Mouse (Mus musculus): ENCODE measurements around the gene Cep57l1. TPM values are rescaled to one million over a fixed set of nuclear protein-coding genes. Genes with fewer than 3 reads are reported as not detected.
A peak's percentile ranks its signal among the peaks of the same experiment; 100 is the strongest.

The Cep57l1 gene
- polyA plus RNA-seq, 1 experiment, result 42.6 TPM

DNA sequence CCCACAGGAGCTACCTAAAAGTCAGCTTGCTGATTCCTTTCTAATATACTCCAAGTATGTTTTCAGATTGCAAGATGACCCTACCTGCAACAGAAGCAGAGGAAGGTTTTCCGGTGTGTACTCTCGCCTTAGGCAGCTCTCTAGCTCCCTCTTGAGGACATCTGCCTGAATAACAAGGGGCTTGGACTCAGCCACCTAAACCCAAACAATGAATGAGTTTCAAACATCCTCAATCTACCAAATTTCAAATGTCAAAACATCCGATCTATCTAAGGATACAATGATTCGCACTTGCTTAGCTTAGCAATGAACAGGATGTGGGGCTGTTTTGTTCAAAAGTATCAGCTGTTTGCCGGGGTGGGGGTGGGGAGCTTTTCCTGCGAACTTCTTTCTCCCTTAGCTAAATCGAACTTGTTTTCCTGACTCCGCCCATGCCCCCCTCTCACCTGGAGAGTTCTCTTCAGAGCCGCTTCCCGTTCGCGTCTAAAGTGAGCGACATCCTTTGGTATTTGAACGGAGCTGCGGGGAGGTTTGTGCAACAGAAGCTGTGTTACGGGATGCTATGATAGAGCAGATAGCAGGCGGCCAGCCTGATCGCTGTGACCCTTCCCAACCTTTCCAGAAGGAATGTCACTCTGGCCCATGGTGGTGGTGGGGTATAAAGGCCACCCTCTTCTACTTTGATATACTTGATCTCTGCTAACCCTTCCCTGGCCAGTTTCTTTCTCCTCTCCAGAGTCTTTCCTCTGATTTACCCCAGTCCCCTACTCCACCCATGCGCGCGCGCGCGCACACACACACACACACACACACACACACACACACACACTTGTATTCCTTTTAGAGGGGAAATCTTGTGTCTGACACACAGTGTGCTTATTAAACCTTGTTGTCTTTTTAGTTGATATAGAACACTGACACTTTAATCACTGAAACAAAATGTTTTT is 119.5 kb downstream of the Cep57l1 start:
- Histone ChIP-seq H3K9me3 (replicated peaks; ENCODE audit: control insufficient read depth, insufficient read depth, low read length, poor library complexity, severe bottlenecking) (no peaks in the 10 kb centered on the region), H3K4me1 (ENCODE audit: control insufficient read depth, insufficient read depth, low read length) (no peaks in the 10 kb centered on the region), H3K4me3 (ENCODE audit: low read depth, low read length) (peak overlapping the region; percentile 64), H3K36me3 (ENCODE audit: control insufficient read depth, insufficient read depth, low read length, poor library complexity, severe bottlenecking) (no peaks in the 10 kb centered on the region), H3K27me3 (ENCODE audit: control insufficient read depth, insufficient read depth, low read length, poor library complexity, severe bottlenecking) (no peaks in the 10 kb centered on the region), H3K9ac (ENCODE audit: low read depth, poor library complexity, severe bottlenecking) (peak overlapping the region; percentile 66), H3K27ac (ENCODE audit: insufficient read depth, low read length) (no peak overlapping the region)
- TF ChIP-seq CTCF (IDR thresholded peaks at IDR 0.05; ENCODE audit: low read depth, low read length) (peak; percentile 65), POLR2A (IDR thresholded peaks at IDR 0.05; ENCODE audit: insufficient read depth, low read length) (no peak)

DNA sequence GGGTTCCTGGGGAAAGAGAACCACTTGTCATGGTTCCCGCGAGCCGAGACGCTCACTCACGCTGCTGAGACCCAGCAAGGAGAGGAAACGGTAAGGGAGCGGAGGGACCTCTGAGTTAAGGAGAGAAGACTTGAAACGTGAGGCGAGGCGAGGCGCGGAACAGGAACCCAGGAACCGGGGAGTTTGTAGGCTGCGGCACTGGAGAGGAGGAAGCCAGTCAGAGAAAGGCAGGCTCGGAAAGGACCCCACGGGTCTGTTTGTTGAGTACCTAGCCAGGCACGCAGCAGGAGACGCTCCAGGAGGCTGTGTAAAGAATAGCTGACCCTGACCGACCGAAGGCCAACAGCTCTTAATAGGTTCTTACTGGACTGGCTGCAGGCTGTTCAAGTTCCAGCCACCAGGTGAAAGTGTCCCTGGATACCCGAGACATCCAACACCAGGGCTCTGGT is 125.1 kb downstream of the Cep57l1 start:
- H3K36me3 ChIP-seq (ENCODE audit: control insufficient read depth, insufficient read depth, low read length, poor library complexity, severe bottlenecking), result no peaks in the 10 kb centered on the region
- 0 out of 2 replicates have a peak overlapping the region, but pooled peaks have one; percentile 5 for H3K4me3 ChIP-seq (ENCODE audit: low read depth, low read length)
- H3K27ac ChIP-seq (ENCODE audit: insufficient read depth, low read length), result no peak overlapping the region
- H3K9me3 ChIP-seq (replicated peaks; ENCODE audit: control insufficient read depth, insufficient read depth, low read length, poor library complexity, severe bottlenecking), result no peaks in the 10 kb centered on the region
- TF ChIP-seq EP300 (IDR thresholded peaks at IDR 0.05; ENCODE audit: insufficient read depth, low read depth, low read length) (no peak), POLR2A (IDR thresholded peaks at IDR 0.05; ENCODE audit: insufficient read depth, low read length) (no peak), CTCF (IDR thresholded peaks at IDR 0.05; ENCODE audit: low read depth, low read length) (no peak)
- H3K4me1 ChIP-seq (ENCODE audit: control insufficient read depth, insufficient read depth, low read length), result no peaks in the 10 kb centered on the region
- H3K9ac ChIP-seq (ENCODE audit: low read depth, poor library complexity, severe bottlenecking), result 0 out of 2 replicates have a peak overlapping the region, but pooled peaks have one; percentile 5
- no peaks in the 10 kb centered on the region for H3K27me3 ChIP-seq (ENCODE audit: control insufficient read depth, insufficient read depth, low read length, poor library complexity, severe bottlenecking)

DNA sequence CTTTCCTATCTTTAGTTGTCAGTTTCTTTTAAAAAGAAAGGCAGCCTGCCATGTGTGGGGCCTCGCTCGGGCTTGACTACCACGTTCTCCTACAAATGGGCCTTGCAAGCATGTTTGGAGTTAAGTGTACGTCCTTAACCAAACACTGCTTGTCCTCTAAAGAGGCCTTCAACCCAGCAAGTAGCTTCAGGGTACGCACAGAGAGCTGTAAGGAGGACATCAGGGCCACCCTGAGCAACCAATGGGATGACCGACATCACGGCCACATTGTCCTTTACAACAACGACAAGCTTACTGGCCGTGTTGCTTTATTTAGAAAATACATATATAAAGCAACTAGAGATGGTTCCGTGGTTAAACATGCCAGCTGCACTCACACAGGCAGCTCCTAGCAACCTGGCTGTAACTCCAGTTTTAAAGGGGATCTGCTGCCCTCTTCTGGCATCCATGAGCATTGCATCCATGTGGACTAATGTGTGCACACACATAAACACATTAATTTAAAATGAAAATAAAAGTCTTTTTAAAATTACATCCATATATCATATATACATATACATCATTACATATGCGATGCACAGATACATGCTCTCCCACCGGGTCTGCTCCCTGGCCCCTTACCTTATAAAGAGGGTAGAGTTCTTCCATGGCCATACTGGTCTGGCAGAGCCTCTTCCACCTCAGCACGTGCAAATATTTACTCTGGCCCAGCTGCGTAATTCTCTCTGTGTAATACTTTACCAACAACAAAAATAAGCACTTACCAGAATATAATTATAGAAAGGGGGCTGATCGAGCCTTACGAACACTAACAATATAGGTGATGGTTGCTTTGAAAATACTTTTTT is 126.9 kb downstream of the Cep57l1 start:
- Histone ChIP-seq H3K27ac (ENCODE audit: insufficient read depth, low read length) (no peak overlapping the region), H3K4me1 (ENCODE audit: control insufficient read depth, insufficient read depth, low read length) (no peaks in the 10 kb centered on the region), H3K27me3 (ENCODE audit: control insufficient read depth, insufficient read depth, low read length, poor library complexity, severe bottlenecking) (no peaks in the 10 kb centered on the region), H3K4me3 (ENCODE audit: low read depth, low read length) (no peak overlapping the region), H3K36me3 (ENCODE audit: control insufficient read depth, insufficient read depth, low read length, poor library complexity, severe bottlenecking) (no peaks in the 10 kb centered on the region), H3K9me3 (replicated peaks; ENCODE audit: control insufficient read depth, insufficient read depth, low read length, poor library complexity, severe bottlenecking) (no peaks in the 10 kb centered on the region), H3K9ac (ENCODE audit: low read depth, poor library complexity, severe bottlenecking) (no peak overlapping the region)
- peak; percentile 65 for TF ChIP-seq CTCF (IDR thresholded peaks at IDR 0.05; ENCODE audit: low read depth, low read length)
- TF ChIP-seq POLR2A (IDR thresholded peaks at IDR 0.05; ENCODE audit: insufficient read depth, low read length), result no peak
- no peak for TF ChIP-seq EP300 (IDR thresholded peaks at IDR 0.05; ENCODE audit: insufficient read depth, low read depth, low read length)

DNA sequence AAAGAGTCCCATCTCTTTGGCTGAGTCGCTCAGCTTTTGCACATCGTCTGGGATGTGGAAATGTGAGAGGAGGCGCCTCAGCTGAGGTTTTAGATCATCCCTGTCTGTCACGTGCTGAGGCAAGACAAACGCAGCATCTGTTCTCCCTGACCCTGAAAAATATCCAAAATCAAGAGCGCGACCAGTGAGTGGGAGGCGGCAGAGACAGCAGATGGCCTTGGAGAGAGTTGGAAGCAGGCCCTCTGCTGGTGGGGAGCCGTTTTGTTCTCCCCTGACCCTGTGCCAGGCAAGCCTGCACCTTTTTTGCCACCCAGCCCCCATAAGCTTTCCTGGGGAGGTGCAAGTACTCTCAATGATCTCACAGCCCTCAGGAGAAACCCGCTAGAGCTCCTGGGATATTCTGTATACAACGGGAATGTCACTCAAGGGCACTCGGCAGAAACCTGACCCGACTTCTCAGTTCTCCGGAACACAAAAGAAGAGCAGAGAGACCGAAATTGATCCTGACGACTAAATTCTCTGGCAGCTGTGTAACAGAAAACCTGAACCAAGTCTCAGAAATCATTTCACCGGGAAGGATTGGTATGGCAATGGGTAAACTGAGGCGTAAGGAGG is 130.8 kb downstream of the Cep57l1 start:
- H3K9me3 ChIP-seq (replicated peaks; ENCODE audit: control insufficient read depth, insufficient read depth, low read length, poor library complexity, severe bottlenecking), result no peaks in the 10 kb centered on the region
- no peak overlapping the region for H3K4me3 ChIP-seq (ENCODE audit: low read depth, low read length)
- H3K9ac ChIP-seq (ENCODE audit: low read depth, poor library complexity, severe bottlenecking), result no peak overlapping the region
- H3K4me1 ChIP-seq (ENCODE audit: control insufficient read depth, insufficient read depth, low read length), result no peaks in the 10 kb centered on the region
- no peak overlapping the region for H3K27ac ChIP-seq (ENCODE audit: insufficient read depth, low read length)
- H3K27me3 ChIP-seq (ENCODE audit: control insufficient read depth, insufficient read depth, low read length, poor library complexity, severe bottlenecking), result no peaks in the 10 kb centered on the region
- no peaks in the 10 kb centered on the region for H3K36me3 ChIP-seq (ENCODE audit: control insufficient read depth, insufficient read depth, low read length, poor library complexity, severe bottlenecking)
- TF ChIP-seq EP300 (IDR thresholded peaks at IDR 0.05; ENCODE audit: insufficient read depth, low read depth, low read length), result 0 out of 2 replicates have a peak, but pooled peaks have one; percentile 45
- peak; percentile 61 for TF ChIP-seq CTCF (IDR thresholded peaks at IDR 0.05; ENCODE audit: low read depth, low read length)
- TF ChIP-seq POLR2A (IDR thresholded peaks at IDR 0.05; ENCODE audit: insufficient read depth, low read length), result no peak

DNA sequence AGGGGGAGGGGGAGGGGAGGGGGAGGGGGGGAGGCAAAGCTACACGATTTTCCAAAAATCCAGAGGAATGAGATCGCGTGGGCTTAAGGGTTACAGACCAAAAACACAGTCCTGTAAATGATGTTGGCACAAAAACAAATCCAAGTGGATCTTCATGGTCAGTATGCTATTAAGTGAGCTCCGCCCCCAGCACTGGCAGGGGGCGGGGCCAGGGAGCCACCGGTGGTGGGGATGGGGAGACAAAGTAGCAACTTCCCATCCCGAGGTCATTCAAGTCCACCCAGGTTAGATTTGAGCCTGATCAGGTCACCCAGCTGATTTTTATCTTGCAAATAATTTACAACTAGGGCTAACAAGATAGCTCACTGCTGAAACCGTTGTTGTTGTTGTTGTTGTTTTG is 132.3 kb downstream of the Cep57l1 start:
- H3K9me3 ChIP-seq (replicated peaks; ENCODE audit: control insufficient read depth, insufficient read depth, low read length, poor library complexity, severe bottlenecking), result no peaks in the 10 kb centered on the region
- H3K36me3 ChIP-seq (ENCODE audit: control insufficient read depth, insufficient read depth, low read length, poor library complexity, severe bottlenecking), result no peaks in the 10 kb centered on the region
- H3K27ac ChIP-seq (ENCODE audit: insufficient read depth, low read length), result no peak overlapping the region
- no peak overlapping the region for H3K9ac ChIP-seq (ENCODE audit: low read depth, poor library complexity, severe bottlenecking)
- H3K4me1 ChIP-seq (ENCODE audit: control insufficient read depth, insufficient read depth, low read length), result no peaks in the 10 kb centered on the region
- TF ChIP-seq POLR2A (IDR thresholded peaks at IDR 0.05; ENCODE audit: insufficient read depth, low read length) (no peak), CTCF (IDR thresholded peaks at IDR 0.05; ENCODE audit: low read depth, low read length) (no peak), EP300 (IDR thresholded peaks at IDR 0.05; ENCODE audit: insufficient read depth, low read depth, low read length) (no peak)
- no peaks in the 10 kb centered on the region for H3K27me3 ChIP-seq (ENCODE audit: control insufficient read depth, insufficient read depth, low read length, poor library complexity, severe bottlenecking)
- no peak overlapping the region for H3K4me3 ChIP-seq (ENCODE audit: low read depth, low read length)
